Mouse (Mus musculus) gastrocnemius, adult 18-20 months (tissue): ENCODE results near the gene Cmtm1. TPM values are rescaled to one million over a fixed set of nuclear protein-coding genes. Genes with fewer than 3 reads are reported as not detected.

Experiments
- total RNA-seq, 2 experiments: library from RNA; stranded (reverse); gene quantifications; 2 replicates each; pipeline ENCODE4 v1.2.3; 2021

Cmtm1 gene
- total RNA-seq, 2 experiments from 2014 or later: not detected

Other genes starting within 250 kb of the Cmtm1 start
- gene Cdh5, start 208.5 kb downstream of the Cmtm1 start, total RNA-seq: 10 to 100 TPM; 33.7 to 40.2 TPM
- gene Bean1, start 139.7 kb downstream of the Cmtm1 start, total RNA-seq: under 1 TPM; 0.25 to 0.59 TPM
- 1 to 10 TPM; 4.0 to 4.1 TPM for gene Tk2, start 61.6 kb downstream of the Cmtm1 start, total RNA-seq
- gene Cklf, start 59.3 kb downstream of the Cmtm1 start, total RNA-seq: 1 to 10 TPM in 1 of 2 experiments, under 1 TPM in 1; 0.74 to 2.3 TPM
- gene Cmtm2a, start 17.0 kb downstream of the Cmtm1 start, total RNA-seq: not detected
- gene Gm45711, start 64 bp downstream of the Cmtm1 start, total RNA-seq: not detected
- not detected for gene Gm11020, start 11.4 kb upstream of the Cmtm1 start, total RNA-seq
- gene Cmtm2b, start 12.1 kb upstream of the Cmtm1 start, total RNA-seq: not detected
- 1 to 10 TPM; 3.2 to 7.2 TPM for gene Cmtm3, start 29.3 kb upstream of the Cmtm1 start, total RNA-seq
- gene Cmtm4, start 85.7 kb upstream of the Cmtm1 start, total RNA-seq: 1 to 10 TPM; 4.4 to 5.4 TPM
- 100 to 1,000 TPM in 1 of 2 experiments, 10 to 100 TPM in 1; 98.9 to 104 TPM for gene Dync1li2, start 132.9 kb upstream of the Cmtm1 start, total RNA-seq
- not detected for gene Terb1, start 199.8 kb upstream of the Cmtm1 start, total RNA-seq
- gene Nae1, start 224.5 kb upstream of the Cmtm1 start, total RNA-seq: 10 to 100 TPM; 22.4 to 24.3 TPM
- gene Car7, start 224.5 kb upstream of the Cmtm1 start, total RNA-seq: 1 to 10 TPM in 1 of 2 experiments, under 1 TPM in 1; 0.82 to 1.1 TPM